Mouse (Mus musculus): ENCODE measurements around the gene Shisal1. TPM values are rescaled to one million over a fixed set of nuclear protein-coding genes. Genes with fewer than 3 reads are reported as not detected.

Gene Shisal1
- polyA plus RNA-seq, 1 experiment from 2014 or later = 7.9 TPM

DNA sequence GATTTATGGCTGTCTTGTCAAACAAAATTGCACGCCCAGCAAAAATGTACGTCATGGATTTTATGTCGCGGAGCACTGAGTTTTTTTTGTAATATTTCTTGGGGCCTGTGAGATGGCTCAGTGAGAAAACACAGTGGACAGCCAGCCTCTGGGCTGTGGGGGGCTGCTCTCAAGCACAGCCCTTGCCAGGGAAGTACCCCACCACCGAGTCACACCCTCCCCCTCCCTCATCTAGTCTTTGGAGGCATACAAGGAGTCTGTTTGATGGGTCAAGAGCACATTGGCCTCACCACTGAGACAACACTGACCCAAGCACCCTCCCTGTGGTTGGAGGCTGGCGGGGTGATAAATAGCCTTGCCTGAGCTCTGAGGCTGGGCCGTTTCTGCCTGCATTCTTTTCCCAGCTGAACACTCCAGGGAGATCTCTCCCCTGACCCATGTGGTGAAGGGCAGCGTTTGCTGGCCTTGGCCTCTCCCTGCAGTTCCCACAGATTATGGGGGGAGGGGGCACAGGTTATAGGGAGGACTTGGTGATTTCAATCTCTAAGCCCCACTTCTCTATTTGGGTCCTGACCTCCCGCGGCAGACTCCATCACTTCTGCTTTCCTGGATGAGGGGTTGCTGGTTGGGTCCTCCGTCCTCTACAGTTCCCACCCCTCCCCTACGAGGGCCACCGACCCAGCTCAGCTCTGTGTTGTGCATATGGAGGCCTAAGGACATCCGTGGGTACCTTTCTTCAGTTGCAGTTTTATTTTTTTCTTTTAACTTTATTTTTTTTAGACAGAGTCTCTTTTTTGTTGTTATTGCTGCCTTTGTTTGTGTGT is 96.8 kb downstream of the Shisal1 start:
- no peak overlapping the region for H3K4me3 ChIP-seq (ENCODE audit: low read depth, low read length)
- no peaks in the 10 kb centered on the region for H3K27me3 ChIP-seq (replicated peaks; ENCODE audit: control insufficient read depth, insufficient read depth, low read length)
- H3K27ac ChIP-seq (ENCODE audit: low read depth, low read length) = no peak overlapping the region
- ATAC-seq (no peak), DNase-seq (ENCODE audit: low spot score) (no peak)
- H3K9me3 ChIP-seq (replicated peaks; ENCODE audit: control insufficient read depth, low read length) = no peaks in the 10 kb centered on the region
- no peaks in the 10 kb centered on the region for H3K4me1 ChIP-seq (ENCODE audit: control insufficient read depth, insufficient read depth, low read length)
- WGBS = 80% methylated on average over 14 of the region's 14 CpGs
- no peaks in the 10 kb centered on the region for H3K36me3 ChIP-seq (ENCODE audit: control insufficient read depth, insufficient read depth, low read length)
- H3K9ac ChIP-seq (ENCODE audit: low read length) = no peak overlapping the region
- H3K4me2 ChIP-seq (ENCODE audit: low read length) = no peak overlapping the region

DNA sequence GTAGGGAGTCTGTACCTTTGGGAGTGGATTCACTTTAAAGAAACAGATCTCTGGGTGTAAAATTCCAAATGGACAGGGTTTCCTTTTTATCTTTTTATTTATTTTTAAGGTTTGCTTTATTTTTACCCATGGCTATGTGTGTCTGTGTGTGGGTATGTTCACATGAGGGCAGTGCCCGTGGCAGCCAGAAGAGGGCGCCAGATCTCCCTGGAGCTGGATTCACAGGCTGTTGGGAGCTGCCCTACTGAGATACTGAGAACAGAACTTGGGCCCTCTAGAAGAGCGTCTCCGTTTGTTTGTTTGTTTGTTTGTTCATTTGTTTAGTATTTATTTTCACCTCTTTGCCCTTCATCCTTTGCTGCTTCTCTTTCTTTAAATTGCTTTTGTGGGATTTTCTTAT is 98.1 kb downstream of the Shisal1 start:
- no peak for DNase-seq (ENCODE audit: low spot score)

DNA sequence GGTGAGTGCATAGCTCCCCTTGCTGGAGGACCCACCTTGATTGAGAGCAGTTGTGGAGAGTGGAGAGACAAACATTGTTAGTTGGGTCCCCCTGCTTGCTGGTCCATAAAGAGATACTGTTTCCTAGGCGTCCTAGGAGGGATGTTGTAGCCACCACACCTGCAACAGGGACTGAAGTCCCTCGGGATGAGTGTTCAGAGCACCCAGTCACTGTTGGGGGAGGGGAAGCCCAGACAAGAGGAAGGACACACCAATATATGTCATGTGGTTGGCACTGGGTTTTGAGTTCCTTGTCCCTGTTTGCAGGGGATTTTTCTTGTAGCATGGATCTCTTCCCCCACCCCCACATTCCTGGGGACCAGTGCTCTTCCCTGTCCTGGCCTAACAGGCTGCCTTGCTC is 106.0 kb downstream of the Shisal1 start:
- no peaks in the 10 kb centered on the region for H3K9me3 ChIP-seq (replicated peaks; ENCODE audit: control insufficient read depth, low read length)
- H3K4me2 ChIP-seq (ENCODE audit: low read length) = no peak overlapping the region
- H3K27me3 ChIP-seq (replicated peaks; ENCODE audit: control insufficient read depth, insufficient read depth, low read length) = no peaks in the 10 kb centered on the region
- peaks cover 2% of the 10 kb centered on the region; the same call in 1 of the 2 replicates for H3K4me1 ChIP-seq (ENCODE audit: control insufficient read depth, insufficient read depth, low read length)
- WGBS = 61% methylated on average over 2 of the region's 2 CpGs
- H3K27ac ChIP-seq (ENCODE audit: low read depth, low read length) = no peak overlapping the region
- DNase-seq (ENCODE audit: low spot score) = no peak
- H3K4me3 ChIP-seq (ENCODE audit: low read depth, low read length) = no peak overlapping the region
- ATAC-seq = no peak
- H3K9ac ChIP-seq (ENCODE audit: low read length) = no peak overlapping the region
- H3K36me3 ChIP-seq (ENCODE audit: control insufficient read depth, insufficient read depth, low read length) = no peaks in the 10 kb centered on the region

More for the DNA sequence above, 98.1 kb downstream of the Shisal1 start:
- no peaks in the 10 kb centered on the region for H3K36me3 ChIP-seq (ENCODE audit: control insufficient read depth, insufficient read depth, low read length)
- no peak overlapping the region for H3K4me2 ChIP-seq (ENCODE audit: low read length)
- H3K27ac ChIP-seq (ENCODE audit: low read depth, low read length) = no peak overlapping the region
- no peak for ATAC-seq
- 90% methylated on average over 4 of the region's 4 CpGs for WGBS
- no peak overlapping the region for H3K9ac ChIP-seq (ENCODE audit: low read length)
- H3K4me3 ChIP-seq (ENCODE audit: low read depth, low read length) = no peak overlapping the region
- no peaks in the 10 kb centered on the region for H3K27me3 ChIP-seq (replicated peaks; ENCODE audit: control insufficient read depth, insufficient read depth, low read length)
- peaks cover 2% of the 10 kb centered on the region; the same call in 1 of the 2 replicates for H3K4me1 ChIP-seq (ENCODE audit: control insufficient read depth, insufficient read depth, low read length)
- no peaks in the 10 kb centered on the region for H3K9me3 ChIP-seq (replicated peaks; ENCODE audit: control insufficient read depth, low read length)

DNA sequence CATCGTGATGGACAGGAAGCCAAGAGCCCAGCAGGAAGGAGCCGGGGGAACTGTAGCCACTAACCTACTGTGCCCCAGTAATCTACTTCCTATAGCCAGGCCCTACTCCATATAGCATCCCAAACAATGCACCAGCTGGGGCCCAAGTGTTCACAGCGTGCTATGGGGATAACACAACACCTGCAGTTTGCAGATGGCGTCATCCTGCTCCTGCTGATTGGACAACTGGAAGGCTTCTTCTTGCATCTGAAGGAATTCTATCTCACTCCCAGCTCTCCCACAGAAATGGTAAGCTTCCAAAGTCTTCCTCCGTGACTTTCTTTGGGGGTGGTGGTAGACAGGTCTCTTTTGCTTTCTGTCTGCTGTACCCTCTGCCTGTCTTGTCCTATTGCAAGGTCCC is 109.3 kb downstream of the Shisal1 start:
- Histone ChIP-seq H3K9me3 (replicated peaks; ENCODE audit: control insufficient read depth, low read length) (no peaks in the 10 kb centered on the region), H3K9ac (ENCODE audit: low read length) (no peak overlapping the region), H3K4me2 (ENCODE audit: low read length) (no peak overlapping the region), H3K27me3 (replicated peaks; ENCODE audit: control insufficient read depth, insufficient read depth, low read length) (no peaks in the 10 kb centered on the region), H3K4me1 (ENCODE audit: control insufficient read depth, insufficient read depth, low read length) (no peaks in the 10 kb centered on the region), H3K4me3 (ENCODE audit: low read depth, low read length) (no peak overlapping the region), H3K27ac (ENCODE audit: low read depth, low read length) (no peak overlapping the region), H3K36me3 (ENCODE audit: control insufficient read depth, insufficient read depth, low read length) (no peaks in the 10 kb centered on the region)
- WGBS = 68% methylated on average over 5 of the region's 5 CpGs
- DNase-seq (ENCODE audit: low spot score) (no peak), ATAC-seq (no peak)

DNA sequence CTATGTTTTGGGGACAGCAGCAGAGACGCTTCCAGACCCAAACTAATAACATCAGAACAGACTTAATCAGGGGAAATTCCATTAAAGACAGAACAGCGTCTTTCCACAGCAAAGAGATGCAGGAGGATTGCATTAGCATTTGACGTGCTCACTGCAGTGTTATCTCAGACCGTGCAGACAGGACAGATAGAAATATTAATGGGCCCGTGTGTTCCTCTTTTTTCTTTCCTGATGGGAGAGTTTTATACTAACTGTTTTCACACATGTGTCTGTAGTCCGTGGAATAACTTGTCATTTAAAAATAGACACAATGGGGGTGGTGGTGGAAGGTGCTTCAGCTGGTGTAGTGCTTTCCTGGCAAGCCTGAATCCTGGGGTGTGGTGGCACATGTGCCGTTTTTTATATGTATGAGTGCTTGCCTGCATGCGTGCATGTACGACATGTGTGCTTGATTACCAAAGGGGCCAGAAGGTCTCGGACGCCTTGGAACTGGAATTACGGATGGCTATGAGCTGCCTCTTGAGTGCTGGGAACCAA is 110.5 kb downstream of the Shisal1 start:
- no peak overlapping the region for H3K9ac ChIP-seq (ENCODE audit: low read length)
- no peaks in the 10 kb centered on the region for H3K4me1 ChIP-seq (ENCODE audit: control insufficient read depth, insufficient read depth, low read length)
- H3K4me3 ChIP-seq (ENCODE audit: low read depth, low read length) = no peak overlapping the region
- H3K27ac ChIP-seq (ENCODE audit: low read depth, low read length) = no peak overlapping the region
- H3K4me2 ChIP-seq (ENCODE audit: low read length) = no peak overlapping the region
- no peaks in the 10 kb centered on the region for H3K36me3 ChIP-seq (ENCODE audit: control insufficient read depth, insufficient read depth, low read length)
- no peaks in the 10 kb centered on the region for H3K9me3 ChIP-seq (replicated peaks; ENCODE audit: control insufficient read depth, low read length)
- 84% methylated on average over 12 of the region's 12 CpGs for WGBS
- ATAC-seq (no peak), DNase-seq (ENCODE audit: low spot score) (no peak)
- H3K27me3 ChIP-seq (replicated peaks; ENCODE audit: control insufficient read depth, insufficient read depth, low read length) = no peaks in the 10 kb centered on the region

DNA sequence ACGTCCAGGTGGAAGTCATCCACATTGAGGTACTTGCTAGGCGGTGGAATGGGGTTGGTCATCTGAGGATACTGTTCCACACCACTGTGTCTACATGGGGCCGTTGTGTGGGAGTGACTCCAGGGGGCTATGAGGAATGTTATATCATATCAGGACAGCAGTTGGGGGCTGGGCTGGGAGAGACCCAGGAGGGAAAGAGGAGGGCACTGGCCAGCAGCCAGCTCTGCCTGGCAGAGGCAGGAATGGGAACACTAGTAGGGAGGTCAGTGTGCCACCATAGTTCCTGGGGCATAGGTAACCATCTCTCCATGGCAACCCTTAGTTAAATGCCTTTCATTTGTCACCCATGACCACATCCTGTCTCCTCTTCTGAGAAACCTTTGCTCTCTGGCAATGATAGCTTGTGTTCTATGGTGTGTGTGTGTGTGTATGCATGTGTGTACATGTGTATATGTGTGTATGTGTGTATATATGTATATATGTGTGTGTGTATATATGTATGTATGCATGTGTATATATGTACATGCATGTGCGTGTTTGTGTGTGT is 115.8 kb downstream of the Shisal1 start:
- no peak overlapping the region for H3K4me2 ChIP-seq (ENCODE audit: low read length)
- no peak overlapping the region for H3K27ac ChIP-seq (ENCODE audit: low read depth, low read length)
- H3K4me3 ChIP-seq (ENCODE audit: low read depth, low read length) = no peak overlapping the region
- H3K9me3 ChIP-seq (replicated peaks; ENCODE audit: control insufficient read depth, low read length) = no peaks in the 10 kb centered on the region
- ATAC-seq (no peak), DNase-seq (ENCODE audit: low spot score) (no peak)
- no peak overlapping the region for H3K9ac ChIP-seq (ENCODE audit: low read length)
- no peaks in the 10 kb centered on the region for H3K4me1 ChIP-seq (ENCODE audit: control insufficient read depth, insufficient read depth, low read length)
- 86% methylated on average over 4 of the region's 4 CpGs for WGBS
- no peaks in the 10 kb centered on the region for H3K36me3 ChIP-seq (ENCODE audit: control insufficient read depth, insufficient read depth, low read length)
- no peaks in the 10 kb centered on the region for H3K27me3 ChIP-seq (replicated peaks; ENCODE audit: control insufficient read depth, insufficient read depth, low read length)

DNA sequence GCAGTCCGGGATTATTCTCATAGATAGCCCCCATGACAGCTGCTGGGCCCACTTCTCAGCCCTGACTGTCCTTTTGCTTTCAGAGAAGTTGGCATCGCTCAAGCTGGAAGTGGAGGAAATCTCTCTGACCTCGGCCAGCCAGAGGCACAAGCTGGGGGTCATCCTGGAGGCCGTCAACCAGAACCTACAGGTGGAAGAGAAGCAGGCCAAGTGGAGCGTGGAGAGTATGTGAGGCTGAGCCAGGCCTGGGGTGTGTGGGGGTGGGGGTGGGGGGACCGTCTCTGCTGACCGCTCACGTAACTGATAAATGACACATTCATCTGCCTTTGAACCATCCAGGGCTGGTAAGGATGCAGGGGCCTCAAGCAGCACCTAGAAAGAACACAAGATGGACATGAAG is 117.0 kb downstream of the Shisal1 start:
- no peak for ATAC-seq
- Histone ChIP-seq H3K4me3 (ENCODE audit: low read depth, low read length) (no peak overlapping the region), H3K27ac (ENCODE audit: low read depth, low read length) (no peak overlapping the region), H3K36me3 (ENCODE audit: control insufficient read depth, insufficient read depth, low read length) (no peaks in the 10 kb centered on the region), H3K27me3 (replicated peaks; ENCODE audit: control insufficient read depth, insufficient read depth, low read length) (no peaks in the 10 kb centered on the region), H3K9me3 (replicated peaks; ENCODE audit: control insufficient read depth, low read length) (no peaks in the 10 kb centered on the region), H3K4me1 (ENCODE audit: control insufficient read depth, insufficient read depth, low read length) (no peaks in the 10 kb centered on the region), H3K4me2 (ENCODE audit: low read length) (no peak overlapping the region), H3K9ac (ENCODE audit: low read length) (no peak overlapping the region)
- 91% methylated on average over 8 of the region's 8 CpGs for WGBS
- no peak for DNase-seq (ENCODE audit: low spot score)
